Mouse (Mus musculus): ENCODE data around the gene Szt2.

The Szt2 gene

GRCm38 (mm10) chr4:118358159-118358895 lies 50.7 kb downstream of the Szt2 start:
- DNase-seq (ENCODE audit: low read depth, low spot score): no peak

- DNase-seq (ENCODE audit: low read depth, low spot score): no peak
Measured at GRCm38 (mm10) chr4:118357504-118357903, 51.6 kb downstream of the Szt2 start.

- DNase-seq (ENCODE audit: low read depth, low spot score): no peak
Measured at GRCm38 (mm10) chr4:118356738-118357137, 52.3 kb downstream of the Szt2 start.

- DNase-seq (ENCODE audit: low read depth, low spot score): no peak
Measured at GRCm38 (mm10) chr4:118354289-118354688, 54.8 kb downstream of the Szt2 start.

GRCm38 (mm10) chr4:118353689-118354088 lies 55.4 kb downstream of the Szt2 start:
- no peak for DNase-seq (ENCODE audit: low read depth, low spot score)

GRCm38 (mm10) chr4:118351828-118352227 lies 57.2 kb downstream of the Szt2 start:
- DNase-seq (ENCODE audit: low read depth, low spot score): no peak

- DNase-seq (ENCODE audit: low read depth, low spot score): no peak
Measured at GRCm38 (mm10) chr4:118350864-118351263, 58.2 kb downstream of the Szt2 start.

- no peak for DNase-seq (ENCODE audit: low read depth, low spot score)
Measured at GRCm38 (mm10) chr4:118347529-118348309, 61.4 kb downstream of the Szt2 start.

GRCm38 (mm10) chr4:118341447-118341846 lies 67.6 kb downstream of the Szt2 start:
- DNase-seq (ENCODE audit: low read depth, low spot score): no peak

- DNase-seq (ENCODE audit: low read depth, low spot score): peak; percentile 78
Measured at GRCm38 (mm10) chr4:118336658-118337057, 72.4 kb downstream of the Szt2 start.

- no peak for DNase-seq (ENCODE audit: low read depth, low spot score)
Measured at GRCm38 (mm10) chr4:118335991-118336390, 73.1 kb downstream of the Szt2 start.

GRCm38 (mm10) chr4:118331777-118332176 lies 77.3 kb downstream of the Szt2 start:
- DNase-seq (ENCODE audit: low read depth, low spot score): no peak

GRCm38 (mm10) chr4:118326476-118326875 lies 82.6 kb downstream of the Szt2 start:
- DNase-seq (ENCODE audit: low read depth, low spot score): no peak

- no peak for DNase-seq (ENCODE audit: low read depth, low spot score)
Measured at GRCm38 (mm10) chr4:118320636-118321035, 88.4 kb downstream of the Szt2 start.

GRCm38 (mm10) chr4:118319706-118320344 lies 89.2 kb downstream of the Szt2 start:
- no peak for DNase-seq (ENCODE audit: low read depth, low spot score)

GRCm38 (mm10) chr4:118316662-118317061 lies 92.4 kb downstream of the Szt2 start:
- DNase-seq (ENCODE audit: low read depth, low spot score): no peak

GRCm38 (mm10) chr4:118315286-118315685 lies 93.8 kb downstream of the Szt2 start:
- DNase-seq (ENCODE audit: low read depth, low spot score): no peak

All from A20 (cell line).